Mouse (Mus musculus) neutrophil, adult 5-6 weeks (primary cell): ENCODE data around the gene Mterf2. TPM values are rescaled to one million over a fixed set of nuclear protein-coding genes. Genes with fewer than 3 reads are reported as not detected.
A peak's percentile ranks its signal among the peaks of the same experiment; 100 is the strongest.

Source experiments
- ATAC-seq: fragments of 151-379, 151-347 bp; 2 replicates; pipeline ENCODE4 v1.8.0; 2017; ENCODE audit warnings: mild to moderate bottlenecking, moderate TSS enrichment; ENCODE audit not compliant: insufficient number of reproducible peaks, poor library complexity, low FRiP score, severe bottlenecking; ENCODE audit errors: extremely low read depth
- total RNA-seq: library from RNA; stranded (forward); fragments of 200-1000 nt; gene quantifications from 2 replicates; pipeline ENCODE4 v1.2.3, GENCODE M21; 2017

Mterf2 gene
- total RNA-seq, result 19.6 and 22.9 TPM in 2 replicates

GRCm38 (mm10) chr10:85127395-85128287 lies at the start of gene Mterf2:
TSS of gene Mterf2 (minus strand) at chr10:85128027.
- ATAC-seq, result peak; percentile 98

GRCm38 (mm10) chr10:85176640-85177039 lies 48.8 kb upstream of the Mterf2 start:
- ATAC-seq, result no peak

- ATAC-seq, result no peak
These were observed 37.5 kb upstream of the Mterf2 start for GRCm38 (mm10) chr10:85165306-85165705.

GRCm38 (mm10) chr10:85164791-85165190 lies 37.0 kb upstream of the Mterf2 start:
- ATAC-seq, result no peak

- no peak for ATAC-seq
These were observed 34.0 kb upstream of the Mterf2 start for GRCm38 (mm10) chr10:85161745-85162351.

GRCm38 (mm10) chr10:85159989-85160619 lies 32.3 kb upstream of the Mterf2 start:
- no peak for ATAC-seq

- no peak for ATAC-seq
These were observed 29.6 kb upstream of the Mterf2 start for GRCm38 (mm10) chr10:85157451-85157850.

- peak; percentile 79; the same call in 1 of the 2 replicates for ATAC-seq
These were observed 26.4 kb upstream of the Mterf2 start for GRCm38 (mm10) chr10:85154195-85154594.

GRCm38 (mm10) chr10:85149226-85149625 lies 21.4 kb upstream of the Mterf2 start:
- no peak for ATAC-seq

GRCm38 (mm10) chr10:85146282-85146681 lies 18.5 kb upstream of the Mterf2 start:
- ATAC-seq, result no peak

- no peak for ATAC-seq
These were observed 13.6 kb upstream of the Mterf2 start for GRCm38 (mm10) chr10:85141465-85141864.

GRCm38 (mm10) chr10:85136573-85136972 lies 8.7 kb upstream of the Mterf2 start:
- no peak for ATAC-seq

- peak; percentile 62; the same call in 1 of the 2 replicates for ATAC-seq
These were observed 626 bp upstream of the Mterf2 start for GRCm38 (mm10) chr10:85128453-85128852.

GRCm38 (mm10) chr10:85125184-85125583 lies 2.6 kb downstream of the Mterf2 start:
- ATAC-seq, result no peak

GRCm38 (mm10) chr10:85114409-85114808 lies 13.4 kb downstream of the Mterf2 start:
- ATAC-seq, result no peak

- ATAC-seq, result no peak
These were observed 24.5 kb downstream of the Mterf2 start for GRCm38 (mm10) chr10:85103085-85103885.

- peak; percentile 53 for ATAC-seq
These were observed 25.4 kb downstream of the Mterf2 start, which contains the start of the genes Fhl4 and Tmem263 for GRCm38 (mm10) chr10:85102247-85103084. TSS of gene Fhl4 (minus strand) at chr10:85102495. TSS of gene Tmem263 (plus strand) at chr10:85102627.

- no peak for ATAC-seq
These were observed 26.0 kb downstream of the Mterf2 start for GRCm38 (mm10) chr10:85101841-85102240.
